Mouse (Mus musculus): ENCODE measurements around the gene Erc1. TPM values are rescaled to one million over a fixed set of nuclear protein-coding genes. Genes with fewer than 3 reads are reported as not detected.
"Not testable (repeated sequence)": the region's sequence is repeated elsewhere in the genome, so short reads cannot be mapped to it uniquely, and the experiment has no call there.

Erc1 gene
- polyA plus RNA-seq, 1 experiment from 2014 or later = 22.5 TPM

DNA sequence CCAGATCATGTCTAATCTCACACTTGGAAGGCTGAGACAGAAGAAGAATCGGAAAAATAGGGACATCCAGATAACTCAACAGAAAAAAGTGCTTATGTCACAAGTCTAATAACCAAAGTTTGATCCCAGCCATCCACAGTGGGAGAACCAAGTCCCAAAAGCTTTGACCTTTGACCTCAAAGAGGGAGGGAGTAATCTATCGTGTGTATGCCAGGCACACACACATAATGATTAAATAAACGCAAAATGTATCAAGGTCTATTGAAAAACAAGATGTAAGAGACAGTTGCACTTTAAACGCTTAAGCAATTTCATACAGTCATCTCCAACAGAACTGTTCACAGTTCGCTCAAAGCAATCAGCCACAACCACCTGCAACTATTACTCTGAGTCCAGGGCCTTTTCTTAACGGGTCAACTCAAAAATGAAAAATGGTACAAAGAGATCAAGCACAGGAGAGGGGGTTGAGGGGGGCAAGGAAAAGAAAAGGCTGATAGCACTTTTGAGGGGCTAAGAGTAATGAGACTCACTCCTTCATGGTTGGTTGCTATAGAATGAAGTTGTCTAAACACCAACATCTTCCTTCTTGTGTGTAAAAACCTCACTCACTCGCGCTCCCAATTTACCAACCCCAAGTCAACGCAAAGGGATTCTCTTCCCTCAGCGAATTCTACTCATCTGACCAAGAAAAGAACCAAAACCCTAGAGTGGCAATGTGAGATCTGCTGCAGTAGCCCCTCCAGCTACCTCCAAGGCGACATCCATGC, 1.0 kb downstream of the Erc1 start:
- Histone ChIP-seq H3K9me3 (no peaks in the 10 kb centered on the region), H3K4me1 (peaks cover 15% of the 10 kb centered on the region), H3K36me3 (no peaks in the 10 kb centered on the region), H3K4me3 (peak overlapping the region; percentile 92), H3K27ac (peak overlapping the region; percentile 99), H3K27me3 (ENCODE audit: insufficient read depth, poor library complexity, severe bottlenecking) (no peaks in the 10 kb centered on the region)
- DNase-seq (ENCODE audit: low spot score) = no peak
- WGBS = 31% methylated on average over 11 of the region's 11 CpGs

DNA sequence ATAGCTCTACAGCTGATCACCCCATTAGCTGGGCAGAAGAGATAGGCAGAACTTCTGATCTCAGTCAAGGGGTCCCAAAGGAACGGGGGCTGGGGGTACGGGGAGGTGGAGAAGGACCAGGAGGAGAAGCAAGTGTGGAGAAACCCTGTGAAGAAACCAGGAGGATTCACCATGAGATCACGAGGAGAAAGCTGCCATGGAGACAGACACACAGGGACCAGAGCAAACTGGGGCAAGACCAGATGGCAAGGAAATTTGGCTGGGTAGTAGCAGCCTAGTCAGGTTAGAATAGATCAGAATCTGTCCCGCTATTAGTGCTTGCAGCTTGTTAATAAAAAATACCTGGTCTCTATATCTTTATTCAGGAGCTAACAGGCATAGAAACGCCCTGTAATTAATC, 18.0 kb downstream of the Erc1 start:
- Histone ChIP-seq H3K27ac (no peak overlapping the region), H3K9me3 (no peaks in the 10 kb centered on the region), H3K4me1 (peaks cover 4% of the 10 kb centered on the region), H3K27me3 (ENCODE audit: insufficient read depth, poor library complexity, severe bottlenecking) (no peaks in the 10 kb centered on the region), H3K4me3 (no peak overlapping the region), H3K36me3 (peaks cover under 1% of the 10 kb centered on the region; the same call in 1 of the 2 replicates)
- 80% methylated on average over 5 of the region's 5 CpGs for WGBS
- DNase-seq (ENCODE audit: low spot score) = no peak

DNA sequence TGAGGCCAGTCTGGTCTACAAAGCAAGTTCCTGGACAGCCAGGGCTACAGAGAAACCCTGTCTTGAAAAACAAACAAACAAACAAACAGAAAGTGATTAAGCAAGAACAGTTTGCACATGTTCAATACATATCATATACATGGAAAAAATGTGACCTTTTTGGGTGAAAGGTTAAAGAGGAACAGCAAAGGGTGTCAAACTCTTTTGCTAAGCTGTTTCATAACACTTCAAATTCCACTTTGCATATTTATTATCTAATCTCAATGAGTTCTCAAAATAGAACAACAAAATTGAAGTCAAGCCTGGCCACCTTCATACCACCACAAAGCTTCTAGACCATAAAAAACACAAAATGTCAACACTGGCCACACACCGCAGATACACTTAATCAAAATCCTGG, 19.8 kb downstream of the Erc1 start:
- peaks cover 4% of the 10 kb centered on the region; the same call in 1 of the 2 replicates for H3K4me1 ChIP-seq
- H3K27ac ChIP-seq = no peak overlapping the region
- H3K36me3 ChIP-seq = peaks cover 17% of the 10 kb centered on the region
- DNase-seq (ENCODE audit: low spot score) = no peak
- no peak overlapping the region for H3K4me3 ChIP-seq
- no peaks in the 10 kb centered on the region for H3K9me3 ChIP-seq
- H3K27me3 ChIP-seq (ENCODE audit: insufficient read depth, poor library complexity, severe bottlenecking) = no peaks in the 10 kb centered on the region
- 91% methylated on average over 1 of the region's 1 CpGs for WGBS

DNA sequence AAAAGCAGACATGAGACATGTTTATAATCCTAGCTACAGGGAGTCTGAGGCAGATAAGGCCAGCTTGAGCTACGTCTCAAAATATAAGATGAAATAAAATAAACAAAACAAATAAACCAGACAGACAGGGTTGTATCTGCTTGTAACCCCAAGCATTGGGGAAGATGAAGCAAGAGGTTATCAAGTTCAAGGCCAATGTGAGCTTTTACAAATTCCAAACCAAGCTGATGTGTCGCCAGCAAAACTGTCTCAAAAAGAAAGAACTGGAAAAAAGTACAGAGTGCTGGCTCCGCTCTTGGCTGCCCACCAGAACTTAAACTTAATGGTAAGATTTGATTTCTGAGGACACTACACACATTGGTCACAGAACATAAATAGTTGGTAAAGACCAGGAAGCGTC, 21.3 kb downstream of the Erc1 start:
- H3K36me3 ChIP-seq = peaks cover 19% of the 10 kb centered on the region
- no peaks in the 10 kb centered on the region for H3K9me3 ChIP-seq
- no peak overlapping the region for H3K27ac ChIP-seq
- no peaks in the 10 kb centered on the region for H3K27me3 ChIP-seq (ENCODE audit: insufficient read depth, poor library complexity, severe bottlenecking)
- 89% methylated on average over 4 of the region's 4 CpGs for WGBS
- H3K4me1 ChIP-seq = peaks cover 4% of the 10 kb centered on the region; the same call in 1 of the 2 replicates
- H3K4me3 ChIP-seq = no peak overlapping the region
- DNase-seq (ENCODE audit: low spot score) = no peak

DNA sequence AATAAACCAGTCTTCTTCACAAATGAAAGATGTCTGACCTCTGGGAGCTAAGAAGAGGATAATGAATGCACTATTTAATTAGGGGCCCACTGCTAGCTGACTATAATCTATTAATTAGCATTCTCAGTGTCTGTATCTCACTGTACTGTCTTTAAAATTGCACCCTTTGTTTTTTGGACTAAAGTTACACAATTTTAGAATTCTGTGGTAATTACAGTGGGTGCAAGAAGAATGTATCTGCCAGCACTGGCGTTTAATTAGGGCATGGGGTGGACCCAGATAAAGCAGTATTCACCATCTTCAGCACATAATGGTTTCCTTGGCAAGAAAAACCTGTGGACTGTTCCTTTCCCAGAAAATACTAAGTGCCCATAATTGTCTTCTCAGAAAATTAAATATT, 25.8 kb downstream of the Erc1 start:
- H3K4me3 ChIP-seq = no peak overlapping the region
- 96% methylated on average over 1 of the region's 1 CpGs for WGBS
- no peak for DNase-seq (ENCODE audit: low spot score)
- H3K4me1 ChIP-seq = peaks cover under 1% of the 10 kb centered on the region; the same call in 1 of the 2 replicates
- H3K9me3 ChIP-seq = no peaks in the 10 kb centered on the region
- H3K27ac ChIP-seq = no peak overlapping the region
- peaks cover 30% of the 10 kb centered on the region for H3K36me3 ChIP-seq
- H3K27me3 ChIP-seq (ENCODE audit: insufficient read depth, poor library complexity, severe bottlenecking) = no peaks in the 10 kb centered on the region

DNA sequence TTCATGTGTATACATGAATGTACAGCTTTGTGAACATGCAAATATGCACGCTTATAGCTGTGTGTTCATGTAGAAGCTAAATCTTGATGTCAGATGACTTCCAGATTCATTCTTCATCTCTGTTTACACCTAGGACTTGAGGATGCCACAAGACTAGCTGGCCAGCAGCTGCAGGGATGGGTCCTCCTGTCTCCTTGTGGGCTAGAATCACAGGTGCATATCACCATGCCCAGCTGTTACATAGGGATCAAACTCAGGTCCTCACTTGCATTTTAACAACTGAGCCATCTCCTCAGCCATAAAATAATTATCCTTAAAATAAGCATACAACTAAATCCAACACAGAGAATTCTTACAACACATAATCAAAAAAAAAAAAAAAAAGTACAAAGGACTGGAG, 26.8 kb downstream of the Erc1 start:
- DNase-seq (ENCODE audit: low spot score) = no peak
- H3K36me3 ChIP-seq = peaks cover 33% of the 10 kb centered on the region
- WGBS = 94% methylated on average over 1 of the region's 1 CpGs

DNA sequence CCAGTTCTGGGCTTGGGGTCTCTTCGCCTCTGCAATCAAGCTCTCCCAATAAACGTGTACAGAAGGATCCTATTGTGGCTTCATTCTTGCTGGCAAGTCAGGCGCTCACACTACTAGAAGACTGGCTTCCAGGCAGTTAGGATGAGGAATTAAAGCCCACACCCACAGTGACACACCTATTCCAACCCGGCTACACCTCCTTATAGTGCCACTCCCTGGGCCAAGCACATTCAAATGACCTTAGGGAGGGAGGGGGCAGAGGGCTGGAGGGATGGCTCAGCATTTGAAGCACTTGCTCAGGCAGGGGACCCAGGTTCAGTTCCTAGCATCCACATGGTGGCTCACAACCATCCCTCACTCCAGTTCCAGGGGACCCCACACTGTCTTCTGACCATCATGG, 29.4 kb downstream of the Erc1 start:
- 91% methylated on average over 4 of the region's 4 CpGs for WGBS
- Histone ChIP-seq H3K4me1 (no peaks in the 10 kb centered on the region), H3K4me3 (no peak overlapping the region), H3K36me3 (peaks cover 20% of the 10 kb centered on the region), H3K27ac (no peak overlapping the region), H3K9me3 (no peaks in the 10 kb centered on the region), H3K27me3 (ENCODE audit: insufficient read depth, poor library complexity, severe bottlenecking) (no peaks in the 10 kb centered on the region)
- no peak for DNase-seq (ENCODE audit: low spot score)

More for the DNA sequence above, 26.8 kb downstream of the Erc1 start:
- Histone ChIP-seq H3K4me3 (no peak overlapping the region), H3K4me1 (no peaks in the 10 kb centered on the region), H3K9me3 (no peaks in the 10 kb centered on the region), H3K27ac (no peak overlapping the region), H3K27me3 (ENCODE audit: insufficient read depth, poor library complexity, severe bottlenecking) (no peaks in the 10 kb centered on the region)

DNA sequence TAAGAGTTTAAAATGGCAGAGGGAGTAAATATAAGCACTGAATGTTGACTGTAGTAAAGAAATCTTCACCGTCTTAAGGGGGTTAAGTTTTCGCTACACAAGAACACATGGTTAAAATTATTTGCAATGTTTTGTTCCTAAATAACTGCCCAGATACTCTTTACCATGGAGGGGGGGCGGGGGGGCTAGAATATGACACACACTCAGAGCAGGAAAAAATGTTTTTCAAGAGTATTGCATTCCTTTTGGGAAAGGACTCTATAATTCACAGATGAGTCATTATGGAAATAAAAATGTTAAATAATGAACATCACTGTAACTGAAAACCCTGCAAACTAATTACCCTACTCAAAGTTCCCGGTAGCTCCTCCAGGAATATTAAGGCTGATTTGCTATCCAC, 32.5 kb downstream of the Erc1 start:
- no peaks in the 10 kb centered on the region for H3K27me3 ChIP-seq (ENCODE audit: insufficient read depth, poor library complexity, severe bottlenecking)
- no peak for DNase-seq (ENCODE audit: low spot score)
- no peaks in the 10 kb centered on the region for H3K4me1 ChIP-seq
- no peak overlapping the region for H3K27ac ChIP-seq
- no peaks in the 10 kb centered on the region for H3K9me3 ChIP-seq
- H3K4me3 ChIP-seq = no peak overlapping the region
- H3K36me3 ChIP-seq = peaks cover 16% of the 10 kb centered on the region
- WGBS = 86% methylated on average over 4 of the region's 4 CpGs

DNA sequence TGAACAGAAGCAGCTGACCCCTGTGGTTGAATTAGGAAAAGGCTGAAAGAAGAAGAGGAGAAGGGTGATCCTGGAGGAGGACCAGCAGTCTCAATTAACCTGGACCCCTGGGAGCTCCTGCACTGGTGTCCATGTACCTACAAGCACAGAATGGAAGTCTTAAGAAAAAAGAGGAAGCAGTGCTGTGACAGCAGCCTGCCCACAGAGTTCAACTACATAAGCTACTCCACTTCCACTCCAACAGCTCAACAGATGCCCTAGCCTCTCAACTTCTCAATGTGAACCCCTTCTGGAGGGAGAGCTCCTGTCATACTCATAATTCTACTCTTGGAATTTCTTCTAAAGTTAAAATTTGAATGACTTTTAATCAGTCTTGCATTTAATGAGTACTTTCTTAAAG, 34.9 kb downstream of the Erc1 start:
- H3K36me3 ChIP-seq; DNase-seq (ENCODE audit: low spot score); H3K9me3 ChIP-seq: not testable (repeated sequence)

DNA sequence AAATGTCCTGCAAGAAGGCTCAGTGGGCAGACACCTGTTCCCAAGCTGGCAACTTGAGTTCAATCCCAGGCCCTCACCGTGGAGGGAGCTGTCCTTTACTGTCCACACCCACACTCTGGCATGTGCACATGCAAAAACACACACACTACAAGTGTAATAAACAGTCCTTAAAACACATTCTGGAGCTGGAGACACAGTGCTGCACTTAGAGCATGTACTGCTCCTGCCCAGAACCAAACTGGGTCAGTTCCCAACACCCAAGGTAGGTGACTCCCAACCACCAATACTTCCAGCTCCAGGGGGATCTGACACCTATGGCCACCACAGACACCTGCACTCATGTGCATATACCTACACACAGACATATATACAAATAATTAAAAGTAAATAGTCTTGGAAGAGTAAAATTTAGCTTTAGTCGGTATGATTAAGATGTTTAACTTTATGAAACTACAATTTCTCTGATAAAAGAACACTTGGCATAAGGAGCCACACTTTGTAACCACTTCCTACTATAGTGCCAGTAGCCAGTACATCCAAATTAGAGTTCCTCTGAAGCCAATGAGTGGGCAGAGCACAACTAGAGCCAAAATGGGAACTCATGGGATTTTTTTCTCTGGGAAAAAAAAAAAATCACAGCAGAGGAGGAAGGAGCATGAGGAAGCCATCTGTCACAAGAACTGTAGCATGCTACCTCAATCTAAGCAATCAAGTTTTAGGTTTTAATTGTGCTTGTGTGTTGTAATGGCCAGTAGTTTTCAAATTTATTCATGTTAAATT, 39.1 kb downstream of the Erc1 start:
- Histone ChIP-seq H3K4me1 (no peaks in the 10 kb centered on the region), H3K36me3 (peaks cover 3% of the 10 kb centered on the region; the same call in 1 of the 2 replicates), H3K27ac (no peak overlapping the region), H3K27me3 (ENCODE audit: insufficient read depth, poor library complexity, severe bottlenecking) (no peaks in the 10 kb centered on the region), H3K9me3 (no peaks in the 10 kb centered on the region), H3K4me3 (no peak overlapping the region)
- 81% methylated on average over 2 of the region's 2 CpGs for WGBS
- DNase-seq (ENCODE audit: low spot score) = no peak

More for the DNA sequence above, 34.9 kb downstream of the Erc1 start:
- not testable (repeated sequence) for H3K4me3 ChIP-seq; H3K4me1 ChIP-seq; H3K27me3 ChIP-seq (ENCODE audit: insufficient read depth, poor library complexity, severe bottlenecking); H3K27ac ChIP-seq

DNA sequence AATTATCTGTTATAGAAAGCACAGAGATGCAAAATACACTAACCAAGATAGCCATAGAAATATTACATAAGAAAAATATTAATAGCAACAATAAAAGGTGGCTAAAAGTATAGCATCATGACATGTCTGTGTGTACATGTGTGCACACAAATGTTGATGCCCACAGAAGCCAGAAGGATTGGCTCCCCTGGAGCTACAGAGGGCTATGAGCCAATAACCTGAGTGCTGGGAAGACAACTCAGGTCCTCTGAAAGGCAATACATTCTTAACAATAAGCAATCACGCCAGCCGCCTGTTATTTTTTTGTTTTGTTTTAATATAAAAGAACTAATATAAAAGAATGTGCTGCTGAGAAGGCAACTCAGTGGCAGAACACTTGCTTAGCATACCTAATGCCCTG, 44.7 kb downstream of the Erc1 start:
- Histone ChIP-seq H3K9me3 (no peaks in the 10 kb centered on the region), H3K36me3 (peaks cover 4% of the 10 kb centered on the region; the same call in 1 of the 2 replicates), H3K27ac (no peak overlapping the region), H3K27me3 (ENCODE audit: insufficient read depth, poor library complexity, severe bottlenecking) (no peaks in the 10 kb centered on the region), H3K4me1 (no peaks in the 10 kb centered on the region), H3K4me3 (no peak overlapping the region)
- WGBS = 88% methylated on average over 2 of the region's 2 CpGs
- DNase-seq (ENCODE audit: low spot score) = no peak

DNA sequence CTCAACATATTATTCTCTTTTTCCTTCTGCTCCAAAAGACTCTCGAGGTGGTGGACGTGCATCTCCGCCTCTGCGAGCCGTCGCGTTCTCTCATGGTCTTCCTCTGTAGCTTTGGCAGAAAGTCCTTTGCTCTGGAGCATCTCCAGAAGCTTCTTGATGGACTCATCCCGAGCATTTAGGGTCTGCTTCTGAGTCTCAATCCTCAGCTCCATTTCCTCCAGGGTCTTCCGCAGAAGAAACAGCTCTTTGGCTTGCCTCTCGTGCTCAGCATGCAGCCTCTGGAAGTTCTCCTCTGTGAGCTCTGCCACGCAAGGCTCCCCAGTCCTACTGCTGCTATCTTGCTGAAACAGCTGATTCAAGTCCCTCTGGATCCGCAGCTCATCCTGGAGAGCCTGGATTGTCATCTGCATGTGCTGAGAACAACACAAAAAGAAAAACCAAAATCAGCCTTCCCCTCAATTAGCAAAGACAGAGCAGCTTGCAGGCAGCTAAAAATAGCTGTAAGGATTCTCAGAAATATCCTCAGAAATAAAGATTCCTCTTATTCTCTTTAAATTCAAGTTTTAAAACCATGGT, 51.0 kb downstream of the Erc1 start:
- DNase-seq (ENCODE audit: low spot score) = no peak
- 90% methylated on average over 12 of the region's 12 CpGs for WGBS
- H3K36me3 ChIP-seq = peaks cover 13% of the 10 kb centered on the region; the same call in 1 of the 2 replicates
- H3K4me3 ChIP-seq = no peak overlapping the region
- no peaks in the 10 kb centered on the region for H3K4me1 ChIP-seq
- no peaks in the 10 kb centered on the region for H3K27me3 ChIP-seq (ENCODE audit: insufficient read depth, poor library complexity, severe bottlenecking)
- H3K9me3 ChIP-seq = no peaks in the 10 kb centered on the region
- no peak overlapping the region for H3K27ac ChIP-seq

DNA sequence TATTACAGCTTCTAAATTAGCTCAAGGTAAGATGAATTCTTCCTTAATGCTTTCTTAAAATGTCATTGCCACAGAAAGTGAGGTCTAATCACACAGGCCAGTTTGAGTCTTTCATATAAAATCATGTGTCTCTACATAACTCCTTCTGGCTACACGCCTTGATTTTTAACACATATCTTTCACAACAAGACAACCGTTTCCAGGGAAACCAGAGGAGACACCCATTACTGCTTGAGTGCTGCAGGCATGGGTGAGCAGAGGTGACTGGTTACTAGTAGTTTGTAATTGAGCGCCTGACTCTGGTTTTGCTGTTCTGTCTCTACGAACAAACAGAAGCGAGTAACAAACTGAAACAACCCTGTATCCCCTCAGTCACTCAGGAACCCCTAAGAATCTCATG, 51.7 kb downstream of the Erc1 start:
- H3K9me3 ChIP-seq = no peaks in the 10 kb centered on the region
- 90% methylated on average over 5 of the region's 5 CpGs for WGBS
- H3K4me1 ChIP-seq = no peaks in the 10 kb centered on the region
- no peaks in the 10 kb centered on the region for H3K27me3 ChIP-seq (ENCODE audit: insufficient read depth, poor library complexity, severe bottlenecking)
- H3K36me3 ChIP-seq = peaks cover 13% of the 10 kb centered on the region; the same call in 1 of the 2 replicates
- DNase-seq (ENCODE audit: low spot score) = no peak
- H3K4me3 ChIP-seq = no peak overlapping the region
- H3K27ac ChIP-seq = no peak overlapping the region
